In the genomic region with DNA sequence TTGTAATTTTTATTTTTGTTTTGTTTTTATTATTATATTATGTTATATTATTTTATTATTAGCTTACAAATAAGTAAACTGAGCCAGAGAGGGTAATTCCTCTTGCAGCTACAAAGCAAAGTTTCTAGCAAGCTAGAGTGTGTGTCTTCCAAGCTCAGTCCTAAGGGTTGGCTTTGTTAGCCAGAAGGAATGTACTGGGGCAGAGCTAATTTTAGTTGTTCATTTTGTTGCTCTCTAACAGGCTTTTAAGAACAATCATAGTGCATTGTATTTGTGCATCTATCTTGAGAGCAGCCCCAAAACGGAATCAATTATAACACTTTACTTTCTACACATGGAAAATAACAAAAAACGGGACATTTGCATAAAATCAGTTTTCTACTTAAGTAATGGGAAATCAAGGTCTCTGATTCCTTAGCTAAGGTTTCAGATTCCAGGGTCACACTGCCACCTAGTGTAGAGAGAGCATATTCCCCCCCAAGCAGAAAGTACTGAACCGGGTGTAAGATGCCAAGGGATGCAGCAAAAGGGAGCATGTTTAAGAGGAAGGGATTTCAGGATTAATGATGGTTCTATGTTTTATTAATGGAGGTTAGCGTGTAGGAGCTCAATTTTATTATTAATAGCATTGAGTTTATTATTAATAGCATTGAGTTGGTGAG, we compare ENCODE assay signal across 8 mouse cellular contexts. TPM values are rescaled to one million over a fixed set of nuclear protein-coding genes. Genes with fewer than 3 reads are reported as not detected.
DNase-seq lines count a peak whose midpoint lies in the region; ATAC-seq and TF ChIP-seq lines count a peak whose summit lies in the region.

No protein-coding gene starts in this region.

- ATAC-seq in hematopoietic stem cell, adult 5-6 weeks (replicated peaks in 1 of 2; ENCODE audit: insufficient read depth in 1 of 2, low FRiP score in 2 of 2, low TSS enrichment in 1 of 2, low read depth in 1 of 2, poor library complexity in 2 of 2, severe bottlenecking in 2 of 2) = peak; percentile 59 to 62; a peak in 2 of 4 replicates
- ATAC-seq in midbrain, embryonic 14.5 days (ENCODE audit: low FRiP score, low TSS enrichment) = peak; percentile 40; the same call in 1 of the 2 replicates
- ATAC-seq in activated CD4-positive, CD25-positive, alpha-beta regulatory T cell, adult 4 months = no peak

- no peaks in the 10 kb centered on the region for H3K79me2 ChIP-seq in heart, adult 2 months (replicated peaks; ENCODE audit: control insufficient read depth, insufficient read depth, low read length)

- no peaks in the 10 kb centered on the region for H3K27me3 ChIP-seq in heart, adult 2 months (ENCODE audit: control insufficient read depth, insufficient read depth, low read length)
- H3K27me3 ChIP-seq in heart, embryonic 10.5 days (ENCODE audit: insufficient read depth, poor library complexity, severe bottlenecking) = no peaks in the 10 kb centered on the region
- H3K27me3 ChIP-seq in midbrain, embryonic 14.5 days (ENCODE audit: control insufficient read depth, insufficient read depth, low read length) = no peaks in the 10 kb centered on the region

- no peak overlapping the region for H3K4me2 ChIP-seq in midbrain, embryonic 14.5 days (ENCODE audit: low read length)

- 1% methylated on average over 4 of the region's 4 CpGs for WGBS in heart, adult 2 months
- WGBS in heart, embryonic 10.5 days = 4% methylated on average over 4 of the region's 4 CpGs
- whole genome bisulfite sequencing in midbrain, embryonic 14.5 days = 5% methylated on average over 4 of the region's 4 CpGs

- peak in 1 of 2 experiments; percentile 22 for DNase-seq in heart, adult 2 months
- DNase-seq in heart, embryonic 10.5 days (ENCODE audit: low spot score) = no peak
- peak; percentile 85 for DNase-seq in NIH3T3 (ENCODE audit: low read depth)
- DNase-seq in layer of hippocampus, postnatal 10 days (ENCODE audit: low spot score in 2 of 2) = peak; percentile 59 to 72
- DNase-seq in midbrain, embryonic 14.5 days = peak; percentile 90

- TF ChIP-seq EP300 in heart, adult 2 months (IDR thresholded peaks at IDR 0.05; ENCODE audit: insufficient read depth, low read depth, low read length) = no peak

- H3K9me3 ChIP-seq in heart, embryonic 10.5 days = no peaks in the 10 kb centered on the region
- H3K9me3 ChIP-seq in midbrain, embryonic 14.5 days (ENCODE audit: control insufficient read depth, low read length) = no peaks in the 10 kb centered on the region

- TF ChIP-seq POLR2A in heart, adult 2 months (IDR thresholded peaks at IDR 0.05; ENCODE audit: insufficient read depth, low read depth, low read length) = no peak
- no peak for TF ChIP-seq POLR2A in cortical plate, adult 2 months (IDR thresholded peaks at IDR 0.05; ENCODE audit: extremely low read depth, insufficient read depth, low read length)

- H3K4me3 ChIP-seq in heart, adult 2 months = no peak overlapping the region
- no peak overlapping the region for H3K4me3 ChIP-seq in heart, embryonic 10.5 days
- no peak overlapping the region for H3K4me3 ChIP-seq in cortical plate, adult 2 months (ENCODE audit: insufficient read depth, low read length)
- no peak overlapping the region for H3K4me3 ChIP-seq in midbrain, embryonic 14.5 days (replicated peaks; ENCODE audit: low read depth, low read length)

- H3K36me3 ChIP-seq in heart, adult 2 months (ENCODE audit: control insufficient read depth, insufficient read depth, low read length) = no peaks in the 10 kb centered on the region
- no peaks in the 10 kb centered on the region for H3K36me3 ChIP-seq in heart, embryonic 10.5 days
- no peaks in the 10 kb centered on the region for H3K36me3 ChIP-seq in midbrain, embryonic 14.5 days (ENCODE audit: control insufficient read depth, insufficient read depth, low read length)

- no peak overlapping the region for H3K9ac ChIP-seq in heart, adult 2 months (ENCODE audit: low read depth, low read length)
- no peak overlapping the region for H3K9ac ChIP-seq in midbrain, embryonic 14.5 days (replicated peaks; ENCODE audit: low read length)

- intact Hi-C loops in heart, adult 2 months (cut with DNase I) = loop anchor here (2.0 to 5.0 kb wide), 2 partner anchors 345 to 409 kb away; a partner anchor contains a TSS

- TF ChIP-seq CTCF in heart, adult 2 months (IDR thresholded peaks at IDR 0.05) = peak; percentile 88
- TF ChIP-seq CTCF in cortical plate, adult 2 months (IDR thresholded peaks at IDR 0.05; ENCODE audit: extremely low read depth, insufficient read depth, low read length) = peak; percentile 82

- H3K4me1 ChIP-seq in heart, adult 2 months (ENCODE audit: control insufficient read depth, insufficient read depth, low read length) = no peaks in the 10 kb centered on the region
- no peaks in the 10 kb centered on the region for H3K4me1 ChIP-seq in heart, embryonic 10.5 days
- H3K4me1 ChIP-seq in cortical plate, adult 2 months (ENCODE audit: control insufficient read depth, insufficient read depth, low read length) = peaks cover 1% of the 10 kb centered on the region
- H3K4me1 ChIP-seq in midbrain, embryonic 14.5 days (ENCODE audit: control insufficient read depth, insufficient read depth, low read length) = no peaks in the 10 kb centered on the region

- no peak overlapping the region for H3K27ac ChIP-seq in heart, adult 2 months
- no peak overlapping the region for H3K27ac ChIP-seq in heart, embryonic 10.5 days
- H3K27ac ChIP-seq in cortical plate, adult 2 months (ENCODE audit: insufficient read depth, low read length) = no peak overlapping the region
- H3K27ac ChIP-seq in midbrain, embryonic 14.5 days (replicated peaks; ENCODE audit: low read depth, low read length) = no peak overlapping the region

RNA-seq across cellular contexts. Expression of a gene that starts 6.1 kb away (rescaled TPM):
- total RNA-seq in heart, adult 2 months (2021) = under 1 TPM in 1 of 2 experiments, not detected in 1; 0.05 TPM
- 0.10 and 0.26 TPM in 2 replicates for polyA plus RNA-seq in heart, adult 2 months (2012; rRNA removed)
- 19.4 and 48.7 TPM in 2 replicates for polyA plus RNA-seq in heart, embryonic 10.5 days (2016; fragmentation: Nextera tagmentation; extraction: Ambion mirVana)
- 0.56 and 0.62 TPM in 2 replicates for polyA plus RNA-seq in cortical plate, adult 2 months (2012; rRNA removed)
- total RNA-seq in hematopoietic stem cell, adult 5-6 weeks (2017) = not detected in 2 replicates
- total RNA-seq in layer of hippocampus, postnatal 10 days (2021) = 1 to 10 TPM; 2.6 to 2.9 TPM
- polyA plus RNA-seq in midbrain, embryonic 14.5 days (2014; fragmentation: Nextera tagmentation; extraction: Ambion mirVana) = 0.50 and 0.86 TPM in 2 replicates
- polyA plus RNA-seq in activated CD4-positive, CD25-positive, alpha-beta regulatory T cell, adult 4 months (2017; shearing (Covaris generic)) = not detected

Comparison
In these comparisons a context has a peak if more than half of its experiments do, and no peak if none do; other contexts are left out.
1. RNA of a gene that starts 6.1 kb away (polyA plus RNA-seq): 19.4 to 48.7 TPM in heart, embryonic 10.5 days; 0.50 to 0.86 TPM in midbrain, embryonic 14.5 days, 0.56 to 0.62 TPM in cortical plate, adult 2 months, 0.10 to 0.26 TPM in heart, adult 2 months and not detected in activated CD4-positive, CD25-positive, alpha-beta regulatory T cell, adult 4 months; every median in the first group is over 10 times any median in the second.